Comparison of ENCODE assay signal across 37 mouse cellular contexts in genomic region chr5:134929988-134930387, GRCm38 (mm10). TPM values are rescaled to one million over a fixed set of nuclear protein-coding genes. Genes with fewer than 3 reads are reported as not detected.
"Had no signal": no experiment of that assay in that cellular context is flagged by ENCODE, and none has a peak within 500 bp of the region (broad histone marks: within the 10 kb centered on the region; RNA-seq: fewer than 3 reads in every experiment).

No protein-coding gene starts in this region.

- H3K36me3 ChIP-seq: limb, embryonic 15.5 days; lung, embryonic 15.5 days; midbrain, embryonic 12.5 days; midbrain, embryonic 13.5 days; midbrain, embryonic 15.5 days had no signal

- H3K4me2 ChIP-seq: limb, embryonic 12.5 days; limb, embryonic 13.5 days; limb, embryonic 15.5 days; liver, embryonic 11.5 days; liver, embryonic 12.5 days; liver, embryonic 13.5 days; liver, embryonic 15.5 days; lung, embryonic 14.5 days; lung, embryonic 15.5 days; midbrain, embryonic 11.5 days; midbrain, embryonic 12.5 days; midbrain, embryonic 13.5 days; midbrain, embryonic 15.5 days had no signal

- DNase-seq: left cerebral cortex, postnatal 4 days; liver; liver, embryonic 13.5 days; liver, postnatal 0 days; lung, adult 18-20 months; lung, adult 2 months; lung, embryonic 14.5 days; lung, postnatal 10 days; lung, postnatal 14 days; lung, postnatal 36 days; lung, postnatal 4 days; midbrain, embryonic 14.5 days had no signal

- H3K27me3 ChIP-seq: limb, embryonic 12.5 days; limb, embryonic 13.5 days; limb, embryonic 15.5 days; lung, embryonic 15.5 days; midbrain, embryonic 12.5 days; midbrain, embryonic 13.5 days; midbrain, embryonic 15.5 days had no signal

- ATAC-seq: liver, embryonic 12.5 days; liver, postnatal 0 days; lung, postnatal 0 days; midbrain, embryonic 13.5 days; midbrain, embryonic 15.5 days; midbrain, embryonic 16.5 days had no signal

- H3K9me3 ChIP-seq: limb, embryonic 10.5 days; limb, embryonic 12.5 days; limb, embryonic 13.5 days; limb, embryonic 15.5 days; liver, embryonic 13.5 days; liver, embryonic 15.5 days; lung, embryonic 15.5 days; megakaryocyte, embryonic 14.5 days; midbrain, embryonic 10.5 days; midbrain, embryonic 12.5 days; midbrain, embryonic 13.5 days; midbrain, embryonic 15.5 days had no signal

- H3K4me3 ChIP-seq: limb, embryonic 10.5 days; limb, embryonic 12.5 days; limb, embryonic 13.5 days; limb, embryonic 15.5 days; liver, embryonic 12.5 days; liver, embryonic 13.5 days; liver, embryonic 15.5 days; lung, embryonic 15.5 days; megakaryocyte, embryonic 14.5 days; midbrain, embryonic 10.5 days; midbrain, embryonic 12.5 days; midbrain, embryonic 13.5 days; midbrain, embryonic 15.5 days; myocyte had no signal

- H3K9ac ChIP-seq: limb, embryonic 12.5 days; limb, embryonic 13.5 days; limb, embryonic 15.5 days; liver, embryonic 12.5 days; liver, embryonic 13.5 days; liver, embryonic 14.5 days; liver, embryonic 15.5 days; liver, postnatal 0 days; lung, embryonic 14.5 days; lung, embryonic 15.5 days; midbrain, embryonic 12.5 days; midbrain, embryonic 13.5 days; midbrain, embryonic 15.5 days had no signal

- H3K27ac ChIP-seq: limb, embryonic 10.5 days; limb, embryonic 12.5 days; limb, embryonic 13.5 days; limb, embryonic 15.5 days; liver, embryonic 12.5 days; liver, embryonic 13.5 days; liver, embryonic 14.5 days; liver, embryonic 15.5 days; lung, embryonic 15.5 days; macrophage; midbrain, embryonic 10.5 days; midbrain, embryonic 12.5 days; midbrain, embryonic 13.5 days; midbrain, embryonic 15.5 days had no signal

RNA-seq across cellular contexts. Expression of gene Cldn13, which starts 14.7 kb away (rescaled TPM):
- polyA plus RNA-seq: liver, adult 2 months; lung, adult 2 months; macrophage; midbrain, embryonic 14.5 days; midbrain, embryonic 15.5 days; midbrain, embryonic 16.5 days; midbrain, postnatal 0 days; myocyte had no signal

RNA-seq across cellular contexts. Expression of gene Cldn4, which starts 16.7 kb away (rescaled TPM):
- polyA plus RNA-seq: macrophage; midbrain, embryonic 13.5 days; midbrain, embryonic 14.5 days; midbrain, embryonic 15.5 days; midbrain, embryonic 16.5 days; midbrain, postnatal 0 days; myocyte had no signal

RNA-seq across cellular contexts. Expression of gene Tmem270, which starts 23.5 kb away (rescaled TPM):
- polyA plus RNA-seq: limb, embryonic 10.5 days; limb, embryonic 11.5 days; limb, embryonic 12.5 days; limb, embryonic 13.5 days; limb, embryonic 14.5 days; limb, embryonic 15.5 days; liver, adult 2 months; liver, embryonic 11.5 days; liver, embryonic 12.5 days; liver, embryonic 13.5 days; liver, embryonic 15.5 days; liver, postnatal 0 days; lung, adult 2 months; lung, embryonic 14.5 days; lung, embryonic 15.5 days; lung, embryonic 16.5 days; lung, postnatal 0 days; macrophage; midbrain, embryonic 10.5 days; midbrain, embryonic 11.5 days; midbrain, embryonic 12.5 days; midbrain, embryonic 13.5 days; midbrain, embryonic 14.5 days; midbrain, embryonic 15.5 days; midbrain, embryonic 16.5 days; myocyte; neural tube, embryonic 11.5 days had no signal

RNA-seq across cellular contexts. Expression of gene Cldn3, which starts 56.0 kb away (rescaled TPM):
- polyA plus RNA-seq: macrophage, myocyte had no signal
